In the genomic region with DNA sequence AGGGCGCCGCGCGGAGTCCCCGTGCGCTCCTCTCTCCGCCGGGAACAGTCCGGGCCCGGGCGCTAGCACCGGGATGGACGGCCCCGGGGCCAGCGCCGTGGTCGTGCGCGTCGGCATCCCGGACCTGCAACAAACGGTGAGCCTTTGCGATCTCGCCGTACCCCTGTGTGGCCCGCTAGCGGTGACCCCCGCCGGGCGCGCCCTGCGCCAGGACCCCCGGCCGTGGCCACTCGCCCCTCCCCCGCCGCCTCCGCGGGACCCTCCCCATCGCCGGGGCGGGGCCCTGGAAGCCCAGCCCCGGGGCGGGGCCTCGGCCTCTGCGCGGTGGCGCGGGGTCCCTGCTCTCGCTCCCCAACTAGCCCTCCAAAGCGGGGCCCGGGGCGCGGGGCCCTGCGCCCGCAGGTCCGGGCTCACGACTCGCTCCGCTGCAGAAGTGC, we compare ENCODE assay signal across 9 mouse cellular contexts. TPM values are rescaled to one million over a fixed set of nuclear protein-coding genes. Genes with fewer than 3 reads are reported as not detected.
DNase-seq lines count a peak whose midpoint lies in the region; ATAC-seq lines count a peak whose summit lies in the region.
"Had no signal": no experiment of that assay in that cellular context is flagged by ENCODE, and none has a peak within 500 bp of the region (broad histone marks: within the 10 kb centered on the region; RNA-seq: fewer than 3 reads in every experiment).

No protein-coding gene starts in this region.

- peak; percentile 80 for ATAC-seq in embryonic facial prominence, embryonic 14.5 days (ENCODE audit: low read depth)
- ATAC-seq in hindbrain, embryonic 12.5 days (ENCODE audit: low FRiP score) = peak; percentile 72
- ATAC-seq in limb, embryonic 15.5 days (ENCODE audit: insufficient number of reproducible peaks, low FRiP score, low TSS enrichment, low read depth) = peak; percentile 41
- ATAC-seq in neural tube, embryonic 13.5 days (ENCODE audit: low read depth) = peak; percentile 75
- no peak for ATAC-seq in erythroid progenitor cell, adult 5-6 weeks (replicated peaks; ENCODE audit: low FRiP score, poor library complexity, severe bottlenecking)

- H3K9me3 ChIP-seq in embryonic facial prominence, embryonic 14.5 days (ENCODE audit: control insufficient read depth, low read length) = no peaks in the 10 kb centered on the region
- H3K9me3 ChIP-seq in hindbrain, embryonic 12.5 days (replicated peaks) = no peaks in the 10 kb centered on the region
- H3K9me3 ChIP-seq in limb, embryonic 15.5 days = no peaks in the 10 kb centered on the region
- no peaks in the 10 kb centered on the region for H3K9me3 ChIP-seq in neural tube, embryonic 13.5 days

- H3K36me3 ChIP-seq in embryonic facial prominence, embryonic 14.5 days (ENCODE audit: control insufficient read depth, insufficient read depth, low read length) = peaks cover 10% of the 10 kb centered on the region
- peaks cover 14% of the 10 kb centered on the region; the same call in 1 of the 2 replicates for H3K36me3 ChIP-seq in hindbrain, embryonic 12.5 days
- H3K36me3 ChIP-seq in limb, embryonic 15.5 days = 0 out of 2 replicates have a peak, but pooled peaks cover 4% of the 10 kb centered on the region
- peaks cover 23% of the 10 kb centered on the region for H3K36me3 ChIP-seq in neural tube, embryonic 13.5 days

- WGBS in embryonic facial prominence, embryonic 14.5 days = 0% methylated on average over 10 of the region's 60 CpGs
- 1% methylated on average over 37 of the region's 60 CpGs for WGBS in hindbrain, embryonic 12.5 days
- under 1% methylated on average over 35 of the region's 60 CpGs for WGBS in limb, embryonic 15.5 days
- 1% methylated on average over 51 of the region's 60 CpGs for WGBS in neural tube, embryonic 13.5 days

- H3K4me2 ChIP-seq in embryonic facial prominence, embryonic 14.5 days (ENCODE audit: low read depth, low read length) = peak overlapping the region; percentile 95
- H3K4me2 ChIP-seq in hindbrain, embryonic 12.5 days (replicated peaks) = peak overlapping the region; percentile 89
- peak overlapping the region; percentile 93 for H3K4me2 ChIP-seq in limb, embryonic 15.5 days
- H3K4me2 ChIP-seq in neural tube, embryonic 13.5 days = peak overlapping the region; percentile 93

- peak overlapping the region; percentile 86 for H3K9ac ChIP-seq in embryonic facial prominence, embryonic 14.5 days (ENCODE audit: low read depth, low read length)
- H3K9ac ChIP-seq in hindbrain, embryonic 12.5 days = peak overlapping the region; percentile 91
- peak overlapping the region; percentile 65 for H3K9ac ChIP-seq in limb, embryonic 15.5 days
- peak overlapping the region; percentile 95 for H3K9ac ChIP-seq in neural tube, embryonic 13.5 days

- H3K27ac ChIP-seq in embryonic facial prominence, embryonic 14.5 days (replicated peaks; ENCODE audit: low read depth, low read length) = peak overlapping the region; percentile 68
- H3K27ac ChIP-seq in hindbrain, embryonic 12.5 days = peak overlapping the region; percentile 84
- peak overlapping the region; percentile 75 for H3K27ac ChIP-seq in limb, embryonic 15.5 days
- H3K27ac ChIP-seq in neural tube, embryonic 13.5 days (replicated peaks) = peak overlapping the region; percentile 87

- H3K4me3 ChIP-seq in embryonic facial prominence, embryonic 14.5 days (ENCODE audit: low read depth, low read length) = peak overlapping the region; percentile 82
- peak overlapping the region; percentile 80 for H3K4me3 ChIP-seq in hindbrain, embryonic 12.5 days
- peak overlapping the region; percentile 77 for H3K4me3 ChIP-seq in limb, embryonic 15.5 days
- peak overlapping the region; percentile 73 for H3K4me3 ChIP-seq in neural tube, embryonic 13.5 days

- H3K27me3 ChIP-seq in embryonic facial prominence, embryonic 14.5 days (replicated peaks; ENCODE audit: control insufficient read depth, insufficient read depth, low read length) = peaks cover 22% of the 10 kb centered on the region; the same call in 1 of the 2 replicates
- H3K27me3 ChIP-seq in hindbrain, embryonic 12.5 days = peaks cover 24% of the 10 kb centered on the region
- peaks cover 25% of the 10 kb centered on the region for H3K27me3 ChIP-seq in limb, embryonic 15.5 days
- H3K27me3 ChIP-seq in neural tube, embryonic 13.5 days = peaks cover 29% of the 10 kb centered on the region

- H3K4me1 ChIP-seq in embryonic facial prominence, embryonic 14.5 days (ENCODE audit: control insufficient read depth, insufficient read depth, low read length) = peaks cover 15% of the 10 kb centered on the region
- peaks cover 36% of the 10 kb centered on the region for H3K4me1 ChIP-seq in hindbrain, embryonic 12.5 days
- H3K4me1 ChIP-seq in limb, embryonic 15.5 days = peaks cover 23% of the 10 kb centered on the region
- peaks cover 40% of the 10 kb centered on the region for H3K4me1 ChIP-seq in neural tube, embryonic 13.5 days (replicated peaks)

- peak; percentile 54 for DNase-seq in gastrocnemius, postnatal 25 days
- DNase-seq in gastrocnemius, adult 18-20 months (ENCODE audit: low spot score) = no peak
- peak; percentile 72 for DNase-seq in adrenal gland, postnatal 10 days
- peak; percentile 79 for DNase-seq in embryonic facial prominence, embryonic 14.5 days (ENCODE audit: low spot score)

RNA-seq across cellular contexts. Expression of a gene that starts 0.4 kb away (rescaled TPM):
- total RNA-seq in gastrocnemius, postnatal 25 days (2021) = 10 to 100 TPM; 12.8 to 17.5 TPM
- total RNA-seq in gastrocnemius, adult 18-20 months (2021) = 10 to 100 TPM in 1 of 2 experiments, 1 to 10 TPM in 1; 8.9 to 12.6 TPM
- total RNA-seq in adrenal gland, postnatal 10 days (2021) = 10 to 100 TPM; 54.1 to 67.5 TPM
- 1.9 and 2.0 TPM in 2 replicates for polyA plus RNA-seq in embryonic facial prominence, embryonic 14.5 days (2014; fragmentation: Nextera tagmentation; extraction: Ambion mirVana)
- polyA plus RNA-seq in hindbrain, embryonic 12.5 days (2016; fragmentation: Nextera tagmentation; extraction: Ambion mirVana) = 7.5 and 8.1 TPM in 2 replicates
- 1.2 and 1.7 TPM in 2 replicates for polyA plus RNA-seq in limb, embryonic 15.5 days (2015; fragmentation: Nextera tagmentation; extraction: Ambion mirVana)
- 6.5 and 8.0 TPM in 2 replicates for polyA plus RNA-seq in neural tube, embryonic 13.5 days (2015; fragmentation: Nextera tagmentation; extraction: Ambion mirVana)
- 0.72 TPM in 1 of 2 replicates, not detected in the other for total RNA-seq in erythroid progenitor cell, adult 5-6 weeks (2015; ENCODE audit: low replicate concordance)
- total RNA-seq in erythroid progenitor cell, adult 5-6 weeks (2017; ENCODE audit: low replicate concordance) = 0.39 and 0.61 TPM in 2 replicates

RNA-seq across cellular contexts. Expression of a gene that starts 22.6 kb away (rescaled TPM):
- 1 to 10 TPM; 4.2 to 4.9 TPM for total RNA-seq in gastrocnemius, postnatal 25 days (2021)
- 1 to 10 TPM; 2.8 to 4.0 TPM for total RNA-seq in gastrocnemius, adult 18-20 months (2021)
- 10 to 100 TPM; 26.6 to 29.5 TPM for total RNA-seq in adrenal gland, postnatal 10 days (2021)
- polyA plus RNA-seq in embryonic facial prominence, embryonic 14.5 days (2014; fragmentation: Nextera tagmentation; extraction: Ambion mirVana) = 18.5 and 20.7 TPM in 2 replicates
- 19.5 and 19.8 TPM in 2 replicates for polyA plus RNA-seq in hindbrain, embryonic 12.5 days (2016; fragmentation: Nextera tagmentation; extraction: Ambion mirVana)
- 27.6 and 31.7 TPM in 2 replicates for polyA plus RNA-seq in limb, embryonic 15.5 days (2015; fragmentation: Nextera tagmentation; extraction: Ambion mirVana)
- polyA plus RNA-seq in neural tube, embryonic 13.5 days (2015; fragmentation: Nextera tagmentation; extraction: Ambion mirVana) = 18.4 and 19.1 TPM in 2 replicates
- total RNA-seq in erythroid progenitor cell, adult 5-6 weeks (2015; ENCODE audit: low replicate concordance) = 2.5 and 2.9 TPM in 2 replicates
- 2.1 and 3.7 TPM in 2 replicates for total RNA-seq in erythroid progenitor cell, adult 5-6 weeks (2017; ENCODE audit: low replicate concordance)

RNA-seq across cellular contexts. Expression of a gene that starts 46.1 kb away (rescaled TPM):
- total RNA-seq in gastrocnemius, postnatal 25 days (2021) = under 1 TPM; 0.29 to 0.31 TPM
- total RNA-seq in gastrocnemius, adult 18-20 months (2021) = under 1 TPM; 0.25 to 0.57 TPM
- 10 to 100 TPM in 1 of 2 experiments, 1 to 10 TPM in 1; 6.9 to 12.7 TPM for total RNA-seq in adrenal gland, postnatal 10 days (2021)
- polyA plus RNA-seq in embryonic facial prominence, embryonic 14.5 days (2014; fragmentation: Nextera tagmentation; extraction: Ambion mirVana) = 4.3 and 5.2 TPM in 2 replicates
- 53.3 and 56.7 TPM in 2 replicates for polyA plus RNA-seq in hindbrain, embryonic 12.5 days (2016; fragmentation: Nextera tagmentation; extraction: Ambion mirVana)
- 0.63 and 0.82 TPM in 2 replicates for polyA plus RNA-seq in limb, embryonic 15.5 days (2015; fragmentation: Nextera tagmentation; extraction: Ambion mirVana)
- 77.3 and 78.0 TPM in 2 replicates for polyA plus RNA-seq in neural tube, embryonic 13.5 days (2015; fragmentation: Nextera tagmentation; extraction: Ambion mirVana)
- not detected in 2 replicates for total RNA-seq in erythroid progenitor cell, adult 5-6 weeks (2015; ENCODE audit: low replicate concordance)
- total RNA-seq in erythroid progenitor cell, adult 5-6 weeks (2017; ENCODE audit: low replicate concordance) = not detected in 2 replicates
- total RNA-seq: hematopoietic stem cell, adult 5-6 weeks had no signal

Comparison
In these comparisons a context has a peak if more than half of its experiments do, and no peak if none do; other contexts are left out.
1. RNA of a gene that starts 0.4 kb away (total RNA-seq): 54.1 to 67.5 TPM in adrenal gland, postnatal 10 days, 12.8 to 17.5 TPM in gastrocnemius, postnatal 25 days and 8.9 to 12.6 TPM in gastrocnemius, adult 18-20 months; 0.39 to 0.72 TPM in erythroid progenitor cell, adult 5-6 weeks; every median in the first group is over 4 times any median in the second.
2. RNA of a gene that starts 22.6 kb away (total RNA-seq): 26.6 to 29.5 TPM in adrenal gland, postnatal 10 days; 4.2 to 4.9 TPM in gastrocnemius, postnatal 25 days, 2.8 to 4.0 TPM in gastrocnemius, adult 18-20 months and 2.1 to 3.7 TPM in erythroid progenitor cell, adult 5-6 weeks; every median in the first group is over 4 times any median in the second.
3. RNA of a gene that starts 46.1 kb away (total RNA-seq): 6.9 to 12.7 TPM in adrenal gland, postnatal 10 days; 0.25 to 0.57 TPM in gastrocnemius, adult 18-20 months, 0.29 to 0.31 TPM in gastrocnemius, postnatal 25 days and not detected in erythroid progenitor cell, adult 5-6 weeks; every median in the first group is over 4 times any median in the second.
4. Peak in every context shown above with its lines, with median percentiles within 50 percentile points of each other: H3K27ac ChIP-seq, H3K4me2 ChIP-seq, H3K4me3 ChIP-seq and H3K9ac ChIP-seq.